Mouse (Mus musculus) neural tube, embryonic 12.5 days (tissue): ENCODE results near the gene Hhat. TPM values are rescaled to one million over a fixed set of nuclear protein-coding genes. Genes with fewer than 3 reads are reported as not detected.

Experiments used
- ATAC-seq: fragments of 200-750 bp; cut with Nextera tagmentation; 2 replicates; pipeline ENCODE4 v1.8.0; 2017; ENCODE audit warnings: low read depth, mild to moderate bottlenecking, moderate TSS enrichment, moderate library complexity; ENCODE audit not compliant: low FRiP score
- H3K27ac ChIP-seq: fragments of 300-500 bp; sonication (generic); 2 replicates; pipeline ENCODE4 v1.5.1; 2016
- H3K27me3 ChIP-seq: fragments of 300-500 bp; sonication (generic); replicated peaks from 2 replicates; pipeline ENCODE4 v1.6.1; 2016; ENCODE audit warnings: mild to moderate bottlenecking
- H3K36me3 ChIP-seq: fragments of 300-500 bp; sonication (generic); 2 replicates; pipeline ENCODE4 v1.6.1; 2016; ENCODE audit warnings: mild to moderate bottlenecking
- H3K4me1 ChIP-seq: fragments of 300-500 bp; sonication (generic); 2 replicates; pipeline ENCODE4 v1.6.1; 2016
- H3K4me2 ChIP-seq: fragments of 300-500 bp; sonication (generic); replicated peaks from 2 replicates; pipeline ENCODE4 v1.6.1; 2016; ENCODE audit warnings: mild to moderate bottlenecking
- H3K4me3 ChIP-seq: fragments of 300-500 bp; sonication (generic); 2 replicates; pipeline ENCODE4 v1.5.1; 2016
- H3K9ac ChIP-seq: fragments of 300-500 bp; sonication (generic); 2 replicates; pipeline ENCODE4 v1.6.1; 2016; ENCODE audit warnings: mild to moderate bottlenecking
- H3K9me3 ChIP-seq: fragments of 300-500 bp; sonication (generic); 2 replicates; pipeline ENCODE4 v1.6.1; 2016; ENCODE audit warnings: mild to moderate bottlenecking
- WGBS: fragments of 180-500 bp; shearing (Covaris S2); methylation state at CpG from one replicate; pipeline ENCODE4 v1.1.7; 2016; 5-methylcytosine and 5-hydroxymethylcytosine counted together
- polyA plus RNA-seq: library from polyadenylated mRNA; unstranded; fragments of >200 nt; fragmentation: Nextera tagmentation; extraction: Ambion mirVana; gene quantifications from 2 replicates; pipeline ENCODE4 v1.2.1, GENCODE M21; 2016

Gene Hhat
- polyA plus RNA-seq, 1 experiment from 2014 or later: 7.2 TPM

DNA sequence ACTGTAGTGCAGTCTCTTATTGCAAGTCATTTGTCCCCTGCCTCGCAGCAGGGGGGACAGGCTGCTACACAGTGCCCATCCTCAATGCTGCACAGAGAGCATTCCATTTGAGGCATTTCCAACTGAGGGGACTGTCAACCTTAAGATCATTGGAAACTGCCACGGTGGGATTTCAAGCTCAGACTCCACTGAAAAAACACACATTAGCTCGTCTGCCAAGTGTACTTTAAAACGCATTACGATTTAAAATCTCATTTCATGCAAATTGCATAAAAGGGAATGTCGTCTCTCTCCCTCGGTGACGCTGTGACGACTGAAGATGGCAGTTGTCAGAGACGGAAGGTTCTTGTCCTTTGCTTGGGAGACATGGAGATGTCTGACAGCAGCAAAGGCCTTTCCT, 50.9 kb downstream of the Hhat start:
- no peaks in the 10 kb centered on the region for H3K27me3 ChIP-seq
- H3K4me3 ChIP-seq: no peak overlapping the region
- ATAC-seq: no peak
- no peaks in the 10 kb centered on the region for H3K36me3 ChIP-seq
- H3K9me3 ChIP-seq: no peaks in the 10 kb centered on the region
- H3K4me1 ChIP-seq: no peaks in the 10 kb centered on the region
- H3K4me2 ChIP-seq: no peak overlapping the region
- WGBS: 79% methylated on average over 10 of the region's 10 CpGs
- no peak overlapping the region for H3K27ac ChIP-seq
- 0 out of 2 replicates have a peak overlapping the region, but pooled peaks have one; percentile 27 for H3K9ac ChIP-seq

DNA sequence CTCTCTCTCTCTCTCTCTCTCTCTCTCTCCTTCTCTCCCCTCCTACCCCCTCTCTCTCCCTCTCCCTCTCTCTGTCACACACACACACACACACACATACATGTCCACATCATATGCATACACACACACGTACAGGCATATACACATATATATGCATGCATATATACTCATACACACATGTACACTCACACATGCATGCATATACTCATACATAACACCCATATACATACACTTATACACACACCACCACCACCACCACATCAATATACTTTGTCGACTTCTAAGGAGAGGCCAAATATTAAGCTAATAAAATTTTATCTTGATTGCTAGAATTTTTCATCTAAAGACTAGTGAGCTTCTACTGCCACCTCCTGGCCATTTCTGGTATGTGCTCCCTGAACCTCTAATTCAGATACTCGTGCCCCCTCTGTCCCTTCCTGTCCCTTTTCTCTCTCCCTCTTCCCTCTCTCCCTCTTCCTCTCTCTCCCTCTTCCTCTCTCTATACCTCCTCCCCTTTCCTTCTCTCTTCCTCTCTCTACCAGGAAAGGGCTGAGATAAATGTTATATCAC, 59.2 kb downstream of the Hhat start:
- H3K4me3 ChIP-seq: no peak overlapping the region
- H3K9ac ChIP-seq: no peak overlapping the region
- no peaks in the 10 kb centered on the region for H3K27me3 ChIP-seq
- WGBS: 36% methylated on average over 3 of the region's 3 CpGs
- no peak overlapping the region for H3K4me2 ChIP-seq
- H3K36me3 ChIP-seq: no peaks in the 10 kb centered on the region
- no peaks in the 10 kb centered on the region for H3K9me3 ChIP-seq
- no peak for ATAC-seq
- H3K27ac ChIP-seq: no peak overlapping the region
- no peaks in the 10 kb centered on the region for H3K4me1 ChIP-seq

DNA sequence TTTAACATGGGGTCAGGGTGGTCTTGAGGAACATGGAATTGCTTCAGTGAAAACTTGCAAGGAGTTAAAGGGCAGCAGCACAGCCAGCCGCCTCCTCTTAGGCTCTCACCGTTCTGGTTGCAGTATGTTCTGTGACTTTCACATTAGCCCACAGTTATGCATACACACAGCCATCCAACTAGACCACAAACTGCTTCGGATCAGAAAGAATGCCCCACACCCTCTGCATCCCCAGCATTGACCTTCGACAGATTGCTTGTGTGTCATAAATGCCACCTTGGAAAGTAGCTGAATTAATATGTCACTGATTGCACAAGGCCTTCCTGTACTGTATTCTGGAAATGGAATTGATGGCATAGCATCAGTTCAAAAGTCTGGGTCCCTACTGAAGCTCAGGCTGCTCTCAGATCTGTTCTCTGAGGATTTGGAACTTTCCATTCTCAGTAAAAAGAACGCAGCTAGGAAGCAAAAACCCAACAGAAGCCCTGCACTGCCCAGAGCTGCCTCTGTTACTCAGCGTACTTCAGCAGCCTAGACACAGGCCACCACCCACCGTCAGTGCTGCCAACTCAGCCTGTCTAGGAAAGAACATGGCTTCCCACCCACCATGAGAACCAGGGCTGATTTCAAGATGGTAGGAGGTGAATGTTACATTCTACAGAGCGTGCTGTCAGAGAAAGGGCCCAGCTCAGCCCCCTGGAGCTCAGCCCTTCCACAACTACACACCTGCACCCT, 70.5 kb downstream of the Hhat start:
- no peak overlapping the region for H3K4me2 ChIP-seq
- H3K9me3 ChIP-seq: no peaks in the 10 kb centered on the region
- 90% methylated on average over 8 of the region's 8 CpGs for WGBS
- no peak overlapping the region for H3K27ac ChIP-seq
- H3K9ac ChIP-seq: no peak overlapping the region
- no peak for ATAC-seq
- no peak overlapping the region for H3K4me3 ChIP-seq
- no peaks in the 10 kb centered on the region for H3K4me1 ChIP-seq
- no peaks in the 10 kb centered on the region for H3K27me3 ChIP-seq
- no peaks in the 10 kb centered on the region for H3K36me3 ChIP-seq

DNA sequence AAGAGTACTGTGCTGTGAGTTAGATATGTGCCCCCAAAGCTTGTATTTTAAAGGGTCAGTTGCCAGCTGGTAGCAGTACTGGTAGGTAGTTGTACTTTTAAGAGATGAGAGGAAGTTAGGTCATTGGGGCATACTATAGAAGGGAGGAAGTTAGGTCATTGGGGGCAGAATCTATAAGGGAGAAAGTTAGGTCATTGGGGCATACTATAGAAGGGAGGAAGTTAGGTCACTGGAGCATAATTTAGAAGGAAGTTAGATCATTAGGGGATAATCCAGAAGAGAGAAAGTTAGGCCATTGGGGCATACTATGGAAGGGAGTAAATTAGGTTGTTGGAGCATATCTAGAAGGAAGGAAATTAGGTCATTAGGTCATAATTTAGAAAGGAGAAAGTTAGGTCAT, 71.9 kb downstream of the Hhat start:
- H3K9me3 ChIP-seq: no peaks in the 10 kb centered on the region
- H3K27ac ChIP-seq: no peak overlapping the region
- no peak overlapping the region for H3K4me3 ChIP-seq
- H3K9ac ChIP-seq: no peak overlapping the region
- no peak overlapping the region for H3K4me2 ChIP-seq
- no peaks in the 10 kb centered on the region for H3K27me3 ChIP-seq
- H3K36me3 ChIP-seq: no peaks in the 10 kb centered on the region
- no peaks in the 10 kb centered on the region for H3K4me1 ChIP-seq
- ATAC-seq: no peak

DNA sequence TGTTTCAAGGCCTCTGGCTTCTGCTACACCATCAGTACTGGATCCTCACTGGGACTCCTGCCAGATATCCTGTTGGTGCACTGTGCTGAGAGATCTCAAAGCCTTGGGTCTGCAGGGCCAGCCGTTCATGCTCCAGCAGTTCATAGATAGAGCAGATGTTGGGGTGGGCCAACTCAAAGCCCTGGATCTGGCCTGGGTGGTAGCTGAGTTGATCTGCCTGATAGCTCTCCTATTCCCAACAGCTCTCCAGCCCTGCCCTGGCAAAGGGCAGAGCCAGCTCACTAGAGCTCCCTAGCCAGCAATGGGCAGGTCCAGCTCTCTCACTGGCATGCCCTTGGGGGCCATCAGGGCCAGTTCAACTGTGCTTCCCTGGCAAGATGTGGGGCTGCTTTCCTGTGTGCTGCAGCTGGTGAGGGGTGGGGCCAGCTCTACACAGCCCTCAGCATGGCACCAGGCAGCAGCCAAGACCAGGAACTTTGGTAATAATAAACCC, 74.6 kb downstream of the Hhat start:
- H3K9me3 ChIP-seq: no peaks in the 10 kb centered on the region
- no peak overlapping the region for H3K9ac ChIP-seq
- no peaks in the 10 kb centered on the region for H3K36me3 ChIP-seq
- H3K27me3 ChIP-seq: no peaks in the 10 kb centered on the region
- ATAC-seq: no peak
- no peak overlapping the region for H3K4me2 ChIP-seq
- H3K4me3 ChIP-seq: no peak overlapping the region
- 86% methylated on average over 1 of the region's 1 CpGs for WGBS
- H3K4me1 ChIP-seq: no peaks in the 10 kb centered on the region
- H3K27ac ChIP-seq: no peak overlapping the region

DNA sequence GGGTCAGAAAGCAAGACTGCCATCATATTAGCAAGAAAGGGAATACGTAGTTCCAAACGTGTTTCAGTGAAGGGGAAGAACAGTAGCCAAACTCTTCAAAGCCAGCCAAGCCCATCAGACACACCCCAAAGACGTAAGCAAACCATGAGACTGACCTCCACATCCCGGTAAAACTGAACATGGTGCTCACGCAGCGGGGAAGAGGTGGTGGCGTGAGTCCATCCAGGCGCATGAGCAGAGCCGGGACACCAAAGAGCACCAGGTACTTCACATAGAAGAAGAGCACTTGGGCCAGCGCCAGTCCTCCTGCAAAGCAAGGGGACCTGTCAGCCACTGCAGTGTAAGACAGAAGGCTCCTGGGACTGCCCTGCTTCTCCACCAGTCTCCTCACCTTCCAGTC, 77.4 kb downstream of the Hhat start:
- H3K9me3 ChIP-seq: no peaks in the 10 kb centered on the region
- no peak overlapping the region for H3K27ac ChIP-seq
- no peak overlapping the region for H3K4me3 ChIP-seq
- no peaks in the 10 kb centered on the region for H3K4me1 ChIP-seq
- no peaks in the 10 kb centered on the region for H3K36me3 ChIP-seq
- H3K27me3 ChIP-seq: no peaks in the 10 kb centered on the region
- H3K9ac ChIP-seq: no peak overlapping the region
- ATAC-seq: no peak
- WGBS: 97% methylated on average over 10 of the region's 10 CpGs
- H3K4me2 ChIP-seq: no peak overlapping the region

DNA sequence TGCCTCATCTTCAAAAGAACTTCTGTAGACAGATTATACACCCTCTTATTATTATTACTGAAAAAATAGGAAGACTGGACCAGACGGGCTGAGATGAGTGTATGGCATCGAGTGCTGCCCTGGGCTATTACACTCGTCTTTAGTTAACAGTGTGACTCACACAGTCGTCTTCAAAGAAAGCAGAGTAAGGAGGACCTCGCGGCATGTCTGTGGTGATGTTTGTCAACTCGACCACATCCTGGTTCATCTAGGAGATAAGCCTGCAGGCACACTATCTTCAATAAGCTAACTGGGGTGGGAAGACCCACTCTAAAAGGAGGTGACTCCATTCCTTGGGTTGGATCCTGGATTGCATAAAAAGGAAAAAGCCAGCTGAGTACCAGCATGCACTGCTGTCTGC, 78.0 kb downstream of the Hhat start:
- no peaks in the 10 kb centered on the region for H3K36me3 ChIP-seq
- H3K4me3 ChIP-seq: no peak overlapping the region
- no peaks in the 10 kb centered on the region for H3K4me1 ChIP-seq
- H3K9me3 ChIP-seq: no peaks in the 10 kb centered on the region
- H3K9ac ChIP-seq: no peak overlapping the region
- no peak overlapping the region for H3K27ac ChIP-seq
- no peaks in the 10 kb centered on the region for H3K27me3 ChIP-seq
- no peak overlapping the region for H3K4me2 ChIP-seq
- WGBS: 86% methylated on average over 7 of the region's 7 CpGs
- no peak for ATAC-seq

DNA sequence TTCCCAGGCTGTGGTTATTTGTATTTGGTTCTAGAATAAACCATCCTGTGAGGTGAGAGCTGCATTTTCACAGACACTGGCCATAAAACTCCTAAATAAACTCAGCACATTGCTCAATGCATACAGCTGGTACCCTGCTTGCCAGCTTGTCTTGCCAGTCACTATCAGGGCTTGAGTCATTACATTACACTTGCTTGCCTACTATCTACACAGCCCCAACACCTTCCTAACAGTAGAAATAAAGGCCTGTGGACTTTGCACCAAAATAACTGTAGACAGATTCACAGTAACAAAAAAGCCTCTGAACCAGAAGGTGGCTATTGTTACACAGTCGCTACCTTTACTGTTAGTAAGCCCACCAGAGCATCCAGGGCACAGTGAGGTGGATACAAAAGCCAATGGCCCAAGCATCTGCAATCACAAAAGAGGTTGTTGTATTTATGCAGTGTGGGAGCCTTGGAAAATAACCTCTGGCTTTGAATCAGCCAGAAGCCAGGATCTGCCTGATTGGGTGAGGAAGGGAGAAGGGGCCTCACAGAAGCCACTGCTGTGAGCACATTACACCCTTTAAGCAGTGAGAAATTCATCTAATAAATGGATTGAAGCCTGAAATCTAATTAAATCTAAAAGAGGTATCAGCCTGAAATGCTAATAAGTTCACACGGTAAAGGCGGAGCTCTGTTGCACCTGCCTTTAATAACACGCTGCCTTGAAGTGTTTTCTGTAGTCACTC, 88.6 kb downstream of the Hhat start:
- no peaks in the 10 kb centered on the region for H3K9me3 ChIP-seq
- H3K27me3 ChIP-seq: no peaks in the 10 kb centered on the region
- H3K9ac ChIP-seq: no peak overlapping the region
- no peak for ATAC-seq
- H3K36me3 ChIP-seq: no peaks in the 10 kb centered on the region
- no peak overlapping the region for H3K27ac ChIP-seq
- no peak overlapping the region for H3K4me3 ChIP-seq
- H3K4me1 ChIP-seq: 0 out of 2 replicates have a peak, but pooled peaks cover 6% of the 10 kb centered on the region
- 72% methylated on average over 4 of the region's 4 CpGs for WGBS
- H3K4me2 ChIP-seq: no peak overlapping the region

DNA sequence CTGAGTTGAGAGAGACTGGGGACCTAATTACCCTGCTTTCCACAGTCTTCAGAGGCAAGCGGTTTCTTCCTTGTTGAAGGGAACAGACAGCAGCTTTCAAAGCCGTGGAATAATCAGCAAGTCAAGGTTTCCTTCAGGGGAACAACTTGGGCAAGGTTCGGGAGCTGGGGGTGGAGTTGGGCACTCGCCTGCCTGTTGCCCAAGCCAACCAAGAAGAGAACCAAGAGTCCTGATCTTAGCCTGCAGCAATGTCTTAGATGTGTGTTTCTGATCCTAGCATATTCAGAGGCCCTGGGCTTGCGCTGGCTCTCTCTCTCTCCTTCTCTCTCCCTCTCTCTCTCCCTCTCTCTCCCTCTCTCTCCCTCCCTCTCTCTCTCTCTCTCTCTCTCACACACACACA, 93.8 kb downstream of the Hhat start:
- no peak overlapping the region for H3K4me2 ChIP-seq
- no peak overlapping the region for H3K9ac ChIP-seq
- H3K4me1 ChIP-seq: 0 out of 2 replicates have a peak, but pooled peaks cover under 1% of the 10 kb centered on the region
- no peak for ATAC-seq
- H3K27me3 ChIP-seq: no peaks in the 10 kb centered on the region
- no peaks in the 10 kb centered on the region for H3K9me3 ChIP-seq
- WGBS: 84% methylated on average over 5 of the region's 5 CpGs
- H3K36me3 ChIP-seq: 0 out of 2 replicates have a peak, but pooled peaks cover 3% of the 10 kb centered on the region
- no peak overlapping the region for H3K4me3 ChIP-seq
- no peak overlapping the region for H3K27ac ChIP-seq

DNA sequence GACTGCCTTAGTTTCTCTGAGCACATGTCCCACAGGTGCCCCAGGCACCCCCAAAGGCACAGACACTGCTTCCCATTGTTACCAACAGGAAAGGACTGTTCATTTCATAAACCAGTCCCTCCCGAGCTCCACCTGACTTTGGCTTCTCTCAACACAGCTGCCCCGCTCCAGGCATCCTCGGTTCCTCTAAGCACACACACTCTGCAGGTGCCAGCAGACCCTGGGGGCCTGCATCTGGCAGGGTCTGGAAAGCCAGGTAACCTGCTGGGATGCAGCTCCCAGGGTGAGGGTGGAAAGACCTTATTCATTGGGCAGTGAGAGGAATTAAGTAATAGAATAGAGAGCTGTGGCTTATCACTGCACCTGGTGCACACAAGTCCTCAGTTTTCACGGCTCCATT, 107.4 kb downstream of the Hhat start:
- Histone ChIP-seq H3K27me3 (no peaks in the 10 kb centered on the region), H3K9ac (no peak overlapping the region), H3K36me3 (peaks cover 2% of the 10 kb centered on the region; the same call in 1 of the 2 replicates), H3K27ac (no peak overlapping the region), H3K4me3 (no peak overlapping the region), H3K9me3 (no peaks in the 10 kb centered on the region), H3K4me2 (no peak overlapping the region), H3K4me1 (no peaks in the 10 kb centered on the region)
- no peak for ATAC-seq
- WGBS: 69% methylated on average over 4 of the region's 4 CpGs

DNA sequence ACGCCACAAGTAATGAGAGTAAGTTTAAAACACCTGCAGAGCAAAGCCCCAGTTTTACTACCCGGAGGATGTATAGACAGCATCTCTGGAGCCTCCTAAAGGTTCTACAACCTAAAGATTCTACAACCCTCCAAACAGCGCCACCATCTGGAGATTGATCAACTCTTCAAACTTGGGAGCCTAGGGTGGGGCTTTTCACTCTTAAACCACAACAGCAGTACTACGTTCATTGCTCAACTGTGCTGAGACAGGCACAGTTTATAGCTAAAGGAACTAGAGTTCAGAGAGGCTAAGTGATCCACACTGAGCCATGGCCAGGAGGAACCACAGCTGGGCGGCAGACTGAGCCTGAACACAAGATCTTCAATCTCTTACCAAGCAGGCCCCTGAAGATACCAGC, 107.9 kb downstream of the Hhat start:
- 80% methylated on average over 5 of the region's 5 CpGs for WGBS
- Histone ChIP-seq H3K9me3 (no peaks in the 10 kb centered on the region), H3K4me1 (no peaks in the 10 kb centered on the region), H3K27ac (no peak overlapping the region), H3K36me3 (peaks cover 2% of the 10 kb centered on the region; the same call in 1 of the 2 replicates), H3K4me3 (no peak overlapping the region), H3K4me2 (no peak overlapping the region), H3K27me3 (no peaks in the 10 kb centered on the region), H3K9ac (no peak overlapping the region)
- no peak for ATAC-seq

DNA sequence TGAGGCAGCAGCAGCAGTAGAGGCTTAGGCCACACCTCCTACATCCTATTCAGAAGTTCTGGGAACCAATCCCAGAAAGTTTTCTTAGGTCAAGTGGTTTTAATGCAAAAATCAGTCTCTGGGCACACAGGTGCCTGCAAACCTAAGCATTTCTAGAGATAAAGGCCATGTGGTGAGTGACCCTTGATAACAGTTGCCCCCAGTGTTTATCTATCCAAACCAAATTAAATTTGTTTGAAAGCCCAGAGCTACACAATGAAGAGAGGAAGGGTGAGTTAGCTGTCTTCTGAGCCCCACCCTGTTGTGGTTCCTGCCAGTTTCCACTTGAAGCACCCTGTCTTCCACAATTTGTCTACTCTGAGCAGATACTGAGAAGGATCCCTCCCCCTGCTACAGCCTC, 109.4 kb downstream of the Hhat start:
- ATAC-seq: no peak
- no peaks in the 10 kb centered on the region for H3K4me1 ChIP-seq
- H3K9me3 ChIP-seq: no peaks in the 10 kb centered on the region
- H3K27ac ChIP-seq: no peak overlapping the region
- H3K4me3 ChIP-seq: no peak overlapping the region
- peaks cover 2% of the 10 kb centered on the region; the same call in 1 of the 2 replicates for H3K36me3 ChIP-seq
- no peaks in the 10 kb centered on the region for H3K27me3 ChIP-seq
- no peak overlapping the region for H3K9ac ChIP-seq
- no peak overlapping the region for H3K4me2 ChIP-seq
